Mouse (Mus musculus) kidney, postnatal 4 days (tissue): ENCODE results near the gene Ncoa4.
A peak's percentile ranks its signal among the peaks of the same experiment; 100 is the strongest.

Experiments
- DNase-seq, 2 experiments: peaks; one replicate each; pipeline ENCODE4 v3.0.0; 2021; ENCODE audit warnings: mixed read lengths in 2 of 2

Ncoa4 gene

GRCm38 (mm10) chr14:32201791-32202451 lies 42.3 kb downstream of the Ncoa4 start, which contains the start of the genes Timm23 and Parg:
TSS of gene Timm23 (minus strand) at chr14:32201898.
TSS of gene Parg (plus strand) at chr14:32201949.
- peak; percentile 89 to 94 for DNase-seq

GRCm38 (mm10) chr14:32226601-32227000 lies 66.9 kb downstream of the Ncoa4 start:
- DNase-seq, result no peak

- peak; percentile 73 to 79 for DNase-seq
Measured at GRCm38 (mm10) chr14:32228996-32229395, 69.3 kb downstream of the Ncoa4 start.
